Mouse (Mus musculus): ENCODE data around the gene Ptprb.

Ptprb gene

GRCm38 (mm10) chr10:116382826-116383685 is 107.7 kb downstream of the Ptprb start:
- no peak for DNase-seq

- DNase-seq: no peak
These were observed 109.1 kb downstream of the Ptprb start for GRCm38 (mm10) chr10:116384401-116384800.

GRCm38 (mm10) chr10:116386391-116386885 is 111.1 kb downstream of the Ptprb start:
- DNase-seq: no peak

GRCm38 (mm10) chr10:116388840-116389239 is 113.5 kb downstream of the Ptprb start:
- DNase-seq: no peak

- peak; percentile 65 for DNase-seq
These were observed 118.6 kb downstream of the Ptprb start for GRCm38 (mm10) chr10:116393790-116394475.

GRCm38 (mm10) chr10:116394585-116394984 is 119.3 kb downstream of the Ptprb start:
- no peak for DNase-seq

- no peak for DNase-seq
These were observed 121.0 kb downstream of the Ptprb start for GRCm38 (mm10) chr10:116396279-116396678.

- DNase-seq: no peak
These were observed 121.6 kb downstream of the Ptprb start for GRCm38 (mm10) chr10:116396966-116397365.

- no peak for DNase-seq
These were observed 122.2 kb downstream of the Ptprb start for GRCm38 (mm10) chr10:116397573-116397972.

- no peak for DNase-seq
These were observed 122.7 kb downstream of the Ptprb start for GRCm38 (mm10) chr10:116397973-116398372.

GRCm38 (mm10) chr10:116402742-116403425 is 127.6 kb downstream of the Ptprb start:
- no peak for DNase-seq

- no peak for DNase-seq
These were observed 128.4 kb downstream of the Ptprb start for GRCm38 (mm10) chr10:116403679-116404078.

- DNase-seq: no peak
These were observed 129.7 kb downstream of the Ptprb start for GRCm38 (mm10) chr10:116405011-116405410.

- no peak for DNase-seq
These were observed 132.5 kb downstream of the Ptprb start for GRCm38 (mm10) chr10:116407684-116408359.

GRCm38 (mm10) chr10:116410826-116411225 is 135.5 kb downstream of the Ptprb start:
- no peak for DNase-seq

GRCm38 (mm10) chr10:116416142-116416541 is 140.8 kb downstream of the Ptprb start:
- no peak for DNase-seq

GRCm38 (mm10) chr10:116416726-116417125 is 141.4 kb downstream of the Ptprb start:
- DNase-seq: no peak

- no peak for DNase-seq
These were observed 142.9 kb downstream of the Ptprb start for GRCm38 (mm10) chr10:116418121-116418726.

- DNase-seq: no peak
These were observed 145.7 kb downstream of the Ptprb start for GRCm38 (mm10) chr10:116420976-116421375.

GRCm38 (mm10) chr10:116422551-116422950 is 147.2 kb downstream of the Ptprb start:
- DNase-seq: no peak

GRCm38 (mm10) chr10:116424921-116425320 is 149.6 kb downstream of the Ptprb start:
- DNase-seq: no peak

GRCm38 (mm10) chr10:116426176-116426575 is 150.9 kb downstream of the Ptprb start:
- DNase-seq: no peak
